Comparison of ENCODE assay signal across 15 mouse cellular contexts in genomic region chr5:113876176-113876575, GRCm38 (mm10). TPM values are rescaled to one million over a fixed set of nuclear protein-coding genes. Genes with fewer than 3 reads are reported as not detected.
A peak's percentile ranks its signal among the peaks of the same experiment; 100 is the strongest.
DNase-seq lines count a peak whose midpoint lies in the region; ATAC-seq and TF ChIP-seq lines count a peak whose summit lies in the region.
"Had no signal": no experiment of that assay in that cellular context is flagged by ENCODE, and none has a peak within 500 bp of the region (broad histone marks: within the 10 kb centered on the region; RNA-seq: fewer than 3 reads in every experiment).

No protein-coding gene starts in this region.

- H3K36me3 ChIP-seq in heart, embryonic 11.5 days (ENCODE audit: control insufficient read depth, insufficient read depth, low read length) = peaks cover 13% of the 10 kb centered on the region
- H3K36me3 ChIP-seq in neural tube, embryonic 13.5 days = peaks cover 41% of the 10 kb centered on the region
- H3K36me3 ChIP-seq in forebrain, embryonic 15.5 days = peaks cover 23% of the 10 kb centered on the region
- peaks cover 11% of the 10 kb centered on the region for H3K36me3 ChIP-seq in myocyte (ENCODE audit: control insufficient read depth, insufficient read depth)

- H3K27me3 ChIP-seq in heart, embryonic 11.5 days (ENCODE audit: control insufficient read depth, insufficient read depth, low read length) = no peaks in the 10 kb centered on the region
- H3K27me3 ChIP-seq in neural tube, embryonic 13.5 days = no peaks in the 10 kb centered on the region
- H3K27me3 ChIP-seq in forebrain, embryonic 15.5 days = no peaks in the 10 kb centered on the region
- H3K27me3 ChIP-seq in myocyte (ENCODE audit: control insufficient read depth, insufficient read depth, insufficient read length) = no peaks in the 10 kb centered on the region
- H3K27me3 ChIP-seq: kidney, embryonic 15.5 days had no signal

- no peak for DNase-seq in heart, postnatal 36 days
- no peak for DNase-seq in neural tube, embryonic 10.5 days (ENCODE audit: extremely low spot score, low spot score)
- DNase-seq in cerebellum, adult 8-10 months = no peak
- no peak for DNase-seq in urinary bladder, postnatal 14 days (ENCODE audit: low spot score)
- DNase-seq: cerebellum, postnatal 14 days; gastrocnemius, postnatal 10 days; left cerebral cortex, postnatal 4 days; lung, embryonic 14.5 days; right cerebral cortex, postnatal 4 days had no signal

- ATAC-seq in heart, embryonic 11.5 days (replicated peaks; ENCODE audit: insufficient number of reproducible peaks, low FRiP score, low TSS enrichment) = no peak
- no peak for ATAC-seq in neural tube, embryonic 13.5 days (ENCODE audit: low read depth)
- ATAC-seq in forebrain, embryonic 15.5 days (replicated peaks) = no peak

- TF ChIP-seq POLR2A in myocyte (IDR thresholded peaks at IDR 0.05; ENCODE audit: insufficient read length, low read depth) = no peak

- no peak overlapping the region for H3K4me3 ChIP-seq in heart, embryonic 11.5 days (ENCODE audit: low read depth, low read length)
- no peak overlapping the region for H3K4me3 ChIP-seq in neural tube, embryonic 13.5 days
- no peak overlapping the region for H3K4me3 ChIP-seq in forebrain, embryonic 15.5 days
- no peak overlapping the region for H3K4me3 ChIP-seq in myocyte
- H3K4me3 ChIP-seq: kidney, embryonic 15.5 days had no signal

- H3K9me3 ChIP-seq in heart, embryonic 11.5 days (replicated peaks; ENCODE audit: control insufficient read depth, low read length) = no peaks in the 10 kb centered on the region
- no peaks in the 10 kb centered on the region for H3K9me3 ChIP-seq in neural tube, embryonic 13.5 days
- no peaks in the 10 kb centered on the region for H3K9me3 ChIP-seq in forebrain, embryonic 15.5 days
- H3K9me3 ChIP-seq: kidney, embryonic 15.5 days had no signal

- no peak overlapping the region for H3K4me2 ChIP-seq in heart, embryonic 11.5 days
- no peak overlapping the region for H3K4me2 ChIP-seq in neural tube, embryonic 13.5 days
- H3K4me2 ChIP-seq in forebrain, embryonic 15.5 days (replicated peaks) = no peak overlapping the region
- no peak overlapping the region for H3K4me2 ChIP-seq in myocyte (ENCODE audit: low read depth)
- H3K4me2 ChIP-seq: kidney, embryonic 15.5 days; liver, embryonic 11.5 days; lung, embryonic 14.5 days had no signal

- H3K4me1 ChIP-seq in heart, embryonic 11.5 days (ENCODE audit: control insufficient read depth, insufficient read depth, low read length) = peaks cover 53% of the 10 kb centered on the region
- peaks cover 87% of the 10 kb centered on the region for H3K4me1 ChIP-seq in neural tube, embryonic 13.5 days (replicated peaks)
- peaks cover 54% of the 10 kb centered on the region for H3K4me1 ChIP-seq in forebrain, embryonic 15.5 days

- H3K27ac ChIP-seq in heart, embryonic 11.5 days (ENCODE audit: low read depth, low read length) = 0 out of 2 replicates have a peak overlapping the region, but pooled peaks have one; percentile 22
- H3K27ac ChIP-seq in neural tube, embryonic 13.5 days (replicated peaks) = peak overlapping the region; percentile 99; the same call in 1 of the 2 replicates
- peak overlapping the region; percentile 98; the same call in 1 of the 2 replicates for H3K27ac ChIP-seq in forebrain, embryonic 15.5 days (replicated peaks)

- intact Hi-C loops in heart, postnatal 36 days (cut with DNase I) = no loop called here

- no peak overlapping the region for H3ac ChIP-seq in myocyte (ENCODE audit: control insufficient read depth, insufficient read length)

- H3K9ac ChIP-seq in heart, embryonic 11.5 days (ENCODE audit: low read depth, low read length) = no peak overlapping the region
- no peak overlapping the region for H3K9ac ChIP-seq in neural tube, embryonic 13.5 days
- H3K9ac ChIP-seq in forebrain, embryonic 15.5 days (replicated peaks) = no peak overlapping the region
- H3K9ac ChIP-seq: kidney, embryonic 15.5 days; lung, embryonic 14.5 days had no signal

- H3K79me2 ChIP-seq in myocyte (ENCODE audit: control insufficient read depth, insufficient read depth) = peaks cover 71% of the 10 kb centered on the region

- 83% methylated on average over 7 of the region's 7 CpGs for WGBS in heart, embryonic 11.5 days (ENCODE audit: insufficient replicate concordance)
- 87% methylated on average over 7 of the region's 7 CpGs for WGBS in neural tube, embryonic 13.5 days
- 88% methylated on average over 7 of the region's 7 CpGs for WGBS in forebrain, embryonic 15.5 days

TF ChIP-seq in myocyte, 11 proteins besides CTCF, POLR2A, EP300 and RAD21:
- TF ChIP-seq MYOG (IDR thresholded peaks at IDR 0.05; ENCODE audit: control insufficient read depth in 1 of 3, insufficient read depth in 1 of 3, insufficient read length in 2 of 3, low read depth in 2 of 3) = peak in 1 of 3 experiments; percentile 14
- no peak for TF ChIP-seq TCF12 (IDR thresholded peaks at IDR 0.05; ENCODE audit: insufficient read depth, poor library complexity, severe bottlenecking)
- peak in 2 of 3 experiments; percentile 38 to 64 for TF ChIP-seq MYOD1 (IDR thresholded peaks at IDR 0.05; ENCODE audit: control insufficient read depth in 1 of 3, insufficient read length in 2 of 3, low read depth in 2 of 3)

RNA-seq across cellular contexts. Expression of gene Coro1c, which starts 32.4 kb away (rescaled TPM):
- 113 and 140 TPM in 2 replicates for polyA plus RNA-seq in heart, embryonic 11.5 days (2014; fragmentation: Nextera tagmentation; extraction: Ambion mirVana)
- 10 to 100 TPM; 34.3 to 37.5 TPM for total RNA-seq in heart, postnatal 36 days (2021)
- 183 and 200 TPM in 2 replicates for polyA plus RNA-seq in neural tube, embryonic 13.5 days (2015; fragmentation: Nextera tagmentation; extraction: Ambion mirVana)
- 221 and 224 TPM in 2 replicates for polyA plus RNA-seq in forebrain, embryonic 15.5 days (2015; fragmentation: Nextera tagmentation; extraction: Ambion mirVana)
- polyA plus RNA-seq in myocyte (2012; fragmentation: generic; extraction: Trizol) = 58.9 TPM

RNA-seq across cellular contexts. Expression of gene Selplg, which starts 43.7 kb away (rescaled TPM):
- polyA plus RNA-seq in heart, embryonic 11.5 days (2014; fragmentation: Nextera tagmentation; extraction: Ambion mirVana) = 0.97 and 1.5 TPM in 2 replicates
- 1 to 10 TPM; 3.1 to 4.6 TPM for total RNA-seq in heart, postnatal 36 days (2021)
- 1.9 and 2.5 TPM in 2 replicates for polyA plus RNA-seq in neural tube, embryonic 13.5 days (2015; fragmentation: Nextera tagmentation; extraction: Ambion mirVana)
- 1.8 TPM in 2 replicates for polyA plus RNA-seq in forebrain, embryonic 15.5 days (2015; fragmentation: Nextera tagmentation; extraction: Ambion mirVana)
- not detected for polyA plus RNA-seq in myocyte (2012; fragmentation: generic; extraction: Trizol)

Comparison
In these comparisons a context has a peak if more than half of its experiments do, and no peak if none do; other contexts are left out.
1. H3K27ac ChIP-seq: peak in every context shown above with its lines; median percentile 99 in neural tube, embryonic 13.5 days; 98 in forebrain, embryonic 15.5 days; 22 in heart, embryonic 11.5 days.